Mouse (Mus musculus) right cerebral cortex, adult 18-20 months (tissue): Measurements from ENCODE around the gene Nrxn3.
A peak's percentile ranks its signal among the peaks of the same experiment; 100 is the strongest.

Experiments
- DNase-seq: peaks from one replicate; pipeline ENCODE4 v3.0.0; 2022; ENCODE audit warnings: mixed read lengths

Nrxn3 gene

DNA sequence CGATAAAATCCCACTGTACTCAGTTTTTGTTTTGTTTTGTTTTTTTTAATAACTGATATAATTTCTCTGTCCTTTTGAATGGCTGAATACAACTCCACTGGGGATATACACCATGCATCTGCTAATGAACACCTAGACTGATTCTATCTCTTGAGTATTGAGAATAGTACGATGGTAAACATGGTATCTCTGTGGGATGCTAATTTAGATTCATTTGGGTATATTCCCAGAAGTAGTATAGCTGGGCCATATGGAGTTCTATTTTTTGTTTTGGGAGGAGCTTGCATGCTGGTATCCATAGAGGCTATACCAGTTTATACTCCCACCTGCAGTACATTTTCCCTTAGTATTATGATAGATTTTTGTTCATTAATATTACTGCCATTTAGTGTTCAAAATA is 217.0 kb downstream of the Nrxn3 start:
- no peak for DNase-seq

DNA sequence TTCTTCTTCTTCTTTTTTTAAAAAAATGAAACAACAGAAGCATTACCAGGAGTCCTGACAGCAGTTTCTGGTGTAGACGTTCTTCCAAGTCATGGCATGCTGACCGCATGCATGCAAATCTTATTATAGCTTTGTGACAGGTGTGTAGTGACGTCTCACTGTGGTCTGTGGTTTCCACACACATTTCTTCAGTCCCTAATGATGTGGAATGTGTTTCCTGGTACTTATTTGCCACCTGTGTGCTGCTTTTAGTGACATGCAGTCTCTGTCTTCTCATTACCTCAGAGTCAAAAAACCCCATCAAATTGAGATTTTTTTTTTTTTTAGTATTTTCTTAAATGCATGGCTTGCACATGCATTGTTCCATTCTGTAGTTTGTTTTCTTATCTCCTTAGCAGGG is 222.3 kb downstream of the Nrxn3 start:
- no peak for DNase-seq

DNA sequence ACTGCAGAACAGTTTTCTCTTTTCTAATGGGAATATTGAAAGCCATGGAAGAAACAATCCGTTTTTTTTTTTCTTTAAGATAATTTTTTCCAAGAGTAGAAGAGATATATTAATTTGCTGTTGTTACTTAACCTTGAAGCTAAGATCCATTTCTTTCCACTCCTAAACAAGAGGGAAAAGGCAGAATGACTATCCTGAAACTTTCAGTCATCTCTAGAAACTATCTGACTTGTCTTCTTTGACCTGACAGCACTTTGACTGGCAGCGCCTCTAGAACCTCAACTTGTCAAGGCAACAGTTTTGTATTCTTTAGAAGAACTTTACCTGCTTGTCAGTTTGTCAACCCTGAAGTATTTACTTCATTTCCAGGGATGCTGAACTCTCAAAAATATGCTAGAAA is 227.2 kb downstream of the Nrxn3 start:
- DNase-seq, result no peak

DNA sequence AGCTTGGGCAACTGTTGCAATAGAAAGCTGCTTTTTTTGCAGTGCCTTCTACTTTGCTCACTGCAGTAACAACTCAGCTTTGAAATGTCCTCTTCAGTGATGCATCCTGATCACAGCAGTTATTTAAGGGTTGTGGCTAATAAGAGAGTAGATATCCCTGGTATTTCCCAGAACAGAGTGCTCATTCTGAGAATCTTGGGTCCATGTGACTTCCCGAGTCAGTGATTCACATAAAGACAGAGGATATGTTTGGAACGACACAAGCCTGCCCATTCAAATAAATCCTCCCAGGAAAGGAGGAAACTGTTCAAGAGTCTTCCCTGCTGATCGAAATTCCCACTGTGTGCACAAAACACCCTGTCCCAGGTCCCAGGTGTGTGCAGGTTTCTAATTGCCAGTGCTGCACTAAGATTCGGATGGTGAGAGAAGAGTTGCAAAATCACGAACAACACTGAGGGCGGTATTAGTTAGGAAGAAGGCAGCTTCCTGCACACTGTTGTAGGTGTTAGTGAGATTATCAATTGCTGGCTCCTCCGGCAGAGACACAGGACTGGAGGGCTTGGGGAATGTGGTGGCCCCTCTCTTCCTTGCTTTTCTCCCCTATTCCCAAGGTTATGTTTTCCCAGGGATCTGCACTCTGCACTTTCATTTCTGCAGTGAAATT is 230.4 kb downstream of the Nrxn3 start:
- DNase-seq, result peak; percentile 26

DNA sequence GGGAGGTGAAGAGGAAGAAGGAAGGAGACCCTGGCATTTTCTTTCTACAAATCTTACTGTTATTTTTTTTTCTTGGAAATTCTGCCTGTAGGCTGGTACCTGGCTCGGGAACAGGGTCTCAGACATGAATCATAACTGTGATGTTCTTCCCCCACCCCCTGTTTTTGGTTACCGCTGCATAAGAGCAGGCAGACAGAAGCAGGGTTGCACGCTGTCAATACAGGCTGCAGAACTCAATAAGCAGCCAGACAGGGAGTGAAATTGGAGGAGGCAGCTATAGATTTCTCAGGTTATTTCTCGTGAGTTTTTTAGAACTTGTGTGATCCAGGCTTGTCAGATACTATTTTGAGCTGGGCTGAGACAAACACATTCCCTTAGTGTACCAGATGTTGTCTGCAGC is 231.1 kb downstream of the Nrxn3 start:
- peak; percentile 46 for DNase-seq

DNA sequence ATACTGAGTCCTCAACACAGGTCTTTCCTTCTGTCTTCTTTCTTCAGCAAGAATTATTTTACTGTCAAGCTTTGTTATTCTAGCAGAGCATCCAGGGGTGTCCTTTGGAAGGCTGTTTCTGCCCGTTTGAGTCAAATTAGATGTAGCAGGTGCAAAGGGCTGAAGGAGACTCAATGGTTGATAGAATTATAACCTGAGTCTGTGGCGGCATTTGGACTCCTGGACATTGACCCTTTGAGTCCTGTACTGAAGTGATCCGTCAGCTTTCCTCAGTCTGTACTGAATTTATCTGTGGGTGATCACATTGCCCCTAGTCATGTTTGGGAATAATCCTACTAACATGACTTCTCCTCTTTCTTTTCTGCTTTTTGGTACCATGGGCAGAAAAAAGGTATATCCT is 234.8 kb downstream of the Nrxn3 start:
- no peak for DNase-seq

DNA sequence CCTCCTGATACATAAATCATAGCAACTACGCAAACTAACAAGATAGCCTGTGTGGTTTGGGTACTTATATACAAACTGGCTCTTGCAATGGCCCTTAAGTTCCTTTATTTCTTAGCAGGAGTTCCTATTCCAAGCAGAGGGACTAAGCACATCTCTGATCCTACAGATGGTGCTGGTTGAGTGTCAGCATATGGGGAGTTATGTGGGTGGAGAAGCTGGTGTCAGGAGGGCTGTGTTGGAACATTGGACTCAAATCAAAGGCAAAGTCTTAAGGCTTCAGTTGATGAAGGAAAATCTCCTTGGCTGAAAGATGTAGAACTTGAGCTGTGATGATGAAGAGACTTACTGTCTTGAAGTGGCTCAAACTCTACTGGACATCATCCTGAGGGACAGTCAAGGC is 238.1 kb downstream of the Nrxn3 start:
- peak; percentile 73 for DNase-seq

DNA sequence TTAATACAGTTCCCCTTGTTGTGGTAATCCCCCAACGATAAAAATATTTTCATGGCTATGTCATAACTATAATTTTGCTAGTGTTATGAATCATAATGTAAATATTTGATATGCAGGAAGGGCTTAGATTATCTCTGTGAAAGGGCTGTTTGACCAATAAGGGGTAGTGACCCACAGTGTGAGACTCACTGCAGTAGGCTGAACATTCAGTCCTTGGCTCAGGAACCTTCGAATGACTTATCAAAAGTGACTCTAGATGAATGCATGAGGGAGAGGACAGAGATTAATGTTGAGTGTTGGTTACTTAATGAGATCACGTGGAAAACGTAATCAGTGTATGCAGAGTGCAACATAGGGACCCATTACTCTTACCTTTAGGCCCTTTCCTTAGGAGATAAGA is 243.7 kb downstream of the Nrxn3 start:
- DNase-seq, result no peak

DNA sequence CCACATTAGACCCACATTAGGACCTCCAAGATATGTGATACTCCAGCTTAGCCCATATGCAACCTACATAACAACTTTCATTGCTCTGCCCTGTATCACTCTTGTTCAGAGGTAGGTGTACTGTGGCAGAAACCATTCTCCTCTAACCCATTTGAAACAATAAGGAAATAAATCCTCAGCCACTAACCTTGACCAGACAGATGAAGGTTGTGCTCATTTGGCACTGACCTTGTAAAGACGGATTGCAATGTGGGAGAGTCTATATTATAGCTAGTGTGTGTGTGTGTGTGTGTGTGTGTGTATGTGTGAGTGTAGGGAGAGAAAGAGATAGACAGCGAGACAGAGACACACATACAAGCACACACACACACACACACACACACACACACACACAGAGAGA is 253.9 kb downstream of the Nrxn3 start:
- no peak for DNase-seq

DNA sequence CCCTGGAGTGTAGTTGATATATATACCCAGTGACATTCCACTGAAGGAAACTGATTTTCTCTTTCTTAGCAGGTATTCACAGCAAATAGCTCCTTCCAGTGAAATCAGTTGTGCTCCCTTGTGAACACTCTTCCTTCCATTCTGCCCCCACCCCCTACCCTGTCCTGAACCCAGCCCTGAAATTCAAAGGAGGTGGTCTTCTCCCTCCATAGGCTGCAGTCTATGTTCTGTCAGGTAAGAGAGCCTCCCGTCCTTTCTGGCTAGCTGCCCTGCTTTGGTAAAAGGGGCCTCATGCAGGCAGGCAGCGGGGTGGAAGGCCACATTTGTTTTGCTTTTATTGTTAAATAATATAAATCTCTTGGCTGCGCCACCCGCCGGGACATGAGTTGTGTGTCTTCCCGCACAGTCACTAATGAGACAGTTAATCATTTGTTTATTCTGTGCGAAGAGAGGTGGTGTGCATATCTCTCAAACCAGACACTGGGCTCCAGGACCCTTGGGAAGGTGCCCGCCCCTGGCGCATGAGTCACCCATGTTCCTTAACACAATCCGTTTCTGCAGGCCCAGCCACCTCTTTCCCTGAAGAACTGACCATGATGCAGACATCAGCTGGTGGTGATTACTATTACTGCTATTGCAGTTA is 261.1 kb downstream of the Nrxn3 start:
- DNase-seq, result no peak

DNA sequence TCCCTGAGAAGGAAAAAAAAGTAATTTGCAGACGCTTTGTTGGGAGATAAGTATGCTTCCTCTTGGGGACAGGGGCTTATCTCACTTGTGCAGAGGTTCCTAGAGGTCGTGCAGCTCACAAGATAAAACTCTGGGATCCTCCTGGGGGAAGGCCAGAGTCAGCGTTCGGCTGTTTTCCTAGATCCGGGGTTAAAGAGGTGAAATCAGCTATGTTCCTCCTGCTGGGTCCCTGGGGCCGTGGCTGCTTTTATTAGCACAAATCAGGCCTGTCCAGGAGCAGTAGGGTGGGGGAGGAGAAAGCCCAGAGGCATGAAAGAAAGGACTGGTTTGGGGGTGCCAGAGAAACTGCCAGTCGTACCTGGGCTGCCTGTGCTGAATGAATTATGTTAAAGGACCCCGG is 261.7 kb downstream of the Nrxn3 start:
- no peak for DNase-seq

DNA sequence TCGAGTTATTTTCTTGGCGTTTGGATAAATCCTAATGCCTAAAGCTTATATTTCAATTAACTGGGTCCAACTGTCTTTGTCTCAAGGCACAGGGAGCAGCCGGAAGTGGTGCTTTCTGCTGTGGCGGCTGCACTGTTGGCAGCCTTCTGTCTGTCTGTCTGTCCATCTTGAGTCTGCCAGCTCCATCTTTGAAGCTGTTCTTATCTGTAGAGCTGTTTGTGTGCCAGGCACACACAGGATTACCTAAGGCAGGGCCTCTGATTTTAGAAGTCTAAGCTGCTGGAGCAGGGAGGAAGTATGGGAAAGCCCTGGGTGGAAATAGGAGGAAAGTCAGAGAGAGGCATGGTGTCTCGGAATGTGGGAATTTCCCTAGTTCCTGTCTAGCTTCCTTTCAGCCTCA is 262.1 kb downstream of the Nrxn3 start:
- no peak for DNase-seq

DNA sequence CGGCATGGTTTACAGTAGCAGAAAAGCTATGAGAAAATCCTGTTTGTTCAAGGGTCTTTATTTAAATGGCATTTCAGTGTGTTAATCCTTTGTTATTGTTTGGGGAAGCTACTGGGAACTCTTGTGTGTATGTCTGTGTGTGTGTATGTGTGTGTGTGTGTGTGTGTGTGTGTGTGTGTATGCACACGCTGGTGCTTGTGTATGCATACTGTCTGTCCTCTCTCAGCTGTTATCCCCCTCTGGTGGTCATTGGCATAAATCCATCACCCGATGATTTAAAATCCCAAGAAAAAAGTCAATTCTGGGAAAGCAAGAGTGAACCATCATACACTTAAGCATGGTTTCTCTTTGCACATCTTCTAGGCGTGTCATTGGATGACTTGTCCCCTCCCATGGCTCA is 264.4 kb downstream of the Nrxn3 start:
- DNase-seq, result no peak

DNA sequence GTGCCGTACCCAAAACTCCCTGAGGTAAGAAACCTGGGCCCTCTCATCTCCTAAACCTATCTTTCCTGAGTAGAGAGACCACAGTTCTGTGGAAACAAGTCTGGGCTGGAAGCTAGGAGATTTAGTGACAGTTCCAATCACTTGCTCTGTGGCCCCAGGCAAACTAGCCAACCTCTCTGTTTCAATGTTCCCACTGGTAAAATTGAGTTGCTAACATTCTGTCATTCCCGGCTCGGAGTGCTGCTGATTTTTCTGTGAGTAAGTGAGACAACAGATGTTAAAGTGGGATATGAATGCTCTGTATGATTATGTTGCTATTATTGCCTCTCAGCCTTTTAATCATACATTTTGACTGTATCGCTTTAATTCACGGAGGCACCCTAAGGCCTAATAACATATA is 268.1 kb downstream of the Nrxn3 start:
- no peak for DNase-seq

DNA sequence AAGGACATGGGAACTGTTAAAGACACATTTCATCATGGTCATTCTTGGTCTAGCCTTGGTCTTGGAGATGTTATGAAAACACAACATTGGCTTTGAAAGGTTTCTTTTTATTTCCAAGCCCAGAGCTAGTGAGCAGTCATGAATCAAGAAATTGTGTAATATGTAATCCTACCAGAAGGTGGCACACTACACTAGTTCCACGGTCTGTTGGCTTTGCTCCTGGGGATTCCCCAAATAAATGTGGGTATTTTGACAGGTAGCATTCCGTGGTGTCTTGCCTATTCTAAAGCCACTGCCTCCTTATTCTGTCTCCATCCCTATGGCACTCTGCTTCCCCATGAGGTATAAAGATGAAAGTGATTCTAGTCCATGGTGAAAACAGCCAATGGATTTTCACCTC is 269.5 kb downstream of the Nrxn3 start:
- no peak for DNase-seq

DNA sequence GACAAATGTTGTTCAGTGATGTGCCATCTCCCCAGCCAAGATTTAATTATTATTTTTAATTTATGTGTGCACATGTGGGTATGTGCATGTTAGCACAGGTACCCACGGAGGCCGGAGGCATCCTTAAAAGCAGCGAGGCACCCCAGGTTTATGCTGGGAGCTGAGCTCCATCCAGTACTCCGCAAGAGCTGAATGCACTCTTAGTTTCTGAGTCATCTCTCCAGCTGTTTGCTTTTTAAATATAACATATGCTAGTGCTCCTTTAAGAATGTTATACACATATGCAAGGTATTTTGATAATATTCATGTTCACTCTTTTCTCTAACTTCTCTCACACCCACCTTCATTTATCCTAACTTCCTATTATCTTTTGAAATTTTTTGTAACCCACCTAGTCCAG is 271.1 kb downstream of the Nrxn3 start:
- DNase-seq, result peak; percentile 21

DNA sequence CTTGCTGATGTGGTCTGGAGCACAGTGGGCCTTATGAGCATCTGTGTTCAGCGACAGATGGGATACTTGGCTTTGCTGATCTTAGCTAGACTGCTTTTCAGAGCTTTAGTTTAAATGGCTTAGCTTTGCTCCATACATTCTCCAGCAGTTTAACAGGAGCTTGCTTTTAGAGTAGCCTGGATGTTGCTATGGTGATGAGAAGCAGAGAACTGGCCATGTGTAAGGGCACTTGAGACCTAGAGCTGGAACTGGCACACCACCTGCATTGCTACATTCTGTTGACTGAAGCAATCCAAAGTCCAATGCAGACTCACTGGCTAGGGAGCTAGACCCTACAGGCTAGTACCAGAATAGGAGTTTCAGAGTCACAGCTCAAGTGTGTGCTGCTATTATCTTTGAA is 293.8 kb downstream of the Nrxn3 start:
- no peak for DNase-seq

DNA sequence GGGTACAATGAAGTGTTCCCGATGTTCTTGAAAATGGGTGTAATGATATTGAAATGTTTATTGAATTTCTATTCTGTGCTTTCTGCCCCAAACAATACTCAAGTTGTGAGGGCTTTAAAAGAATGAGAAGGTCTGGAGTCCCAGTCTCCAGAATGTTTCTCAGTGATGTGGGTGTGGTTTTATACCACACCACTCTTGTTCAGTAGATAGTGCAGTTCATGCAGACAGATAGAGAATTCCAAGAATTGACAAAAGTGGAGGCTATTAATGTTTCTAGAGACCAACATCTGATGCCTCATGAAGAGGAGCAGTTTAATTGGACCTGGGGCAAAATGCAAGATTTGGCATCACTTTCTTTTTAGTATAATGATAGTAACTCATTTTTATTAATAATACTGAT is 302.5 kb downstream of the Nrxn3 start:
- DNase-seq, result no peak

DNA sequence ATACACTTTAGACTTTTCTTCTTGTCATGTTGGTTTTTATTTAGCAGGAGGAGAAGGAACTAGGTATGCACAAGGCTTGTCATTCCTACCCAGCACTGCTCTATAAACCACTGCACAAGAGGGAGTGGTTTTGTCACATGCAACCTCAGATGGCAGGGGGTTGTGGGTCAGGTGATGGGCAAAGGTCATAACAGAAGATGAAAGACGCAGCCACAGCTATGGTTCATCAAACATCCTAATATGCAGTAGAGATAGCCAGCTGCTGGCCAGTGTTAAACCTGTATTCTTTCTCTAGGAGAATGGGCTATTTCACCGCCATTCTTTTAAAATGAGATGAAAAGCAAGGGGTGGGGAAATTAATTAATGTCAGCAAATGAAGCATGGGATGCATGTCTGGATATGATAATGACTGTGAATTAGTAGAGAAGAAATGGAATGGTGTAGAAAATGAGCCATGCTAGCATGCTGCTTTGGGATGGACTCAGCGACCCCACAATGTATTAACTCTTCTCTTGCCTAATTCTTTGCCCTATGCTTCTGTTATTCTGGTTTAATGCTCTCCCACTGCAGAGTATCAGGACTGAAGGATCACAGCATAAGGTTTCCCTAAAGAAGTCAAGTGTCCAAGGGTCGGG is 313.4 kb downstream of the Nrxn3 start:
- no peak for DNase-seq

DNA sequence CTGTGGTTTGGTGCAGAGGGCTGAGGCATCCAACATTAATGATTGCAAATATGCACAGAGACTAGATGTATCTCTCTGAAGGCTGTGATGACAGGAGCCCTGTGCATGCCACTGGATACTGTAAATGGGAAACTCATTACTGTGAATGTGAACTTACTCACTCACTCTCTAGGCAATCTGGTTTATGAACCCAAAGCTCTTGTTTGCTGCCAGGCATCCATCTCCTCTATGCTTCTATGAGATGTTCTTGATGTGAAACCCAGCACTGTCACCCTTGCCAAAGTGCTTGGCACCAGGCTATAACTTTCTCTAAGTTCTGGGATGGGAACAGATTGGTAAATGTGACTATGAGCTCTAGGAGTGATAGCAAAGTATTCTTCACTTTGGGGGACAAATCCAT is 317.5 kb downstream of the Nrxn3 start:
- DNase-seq, result no peak

DNA sequence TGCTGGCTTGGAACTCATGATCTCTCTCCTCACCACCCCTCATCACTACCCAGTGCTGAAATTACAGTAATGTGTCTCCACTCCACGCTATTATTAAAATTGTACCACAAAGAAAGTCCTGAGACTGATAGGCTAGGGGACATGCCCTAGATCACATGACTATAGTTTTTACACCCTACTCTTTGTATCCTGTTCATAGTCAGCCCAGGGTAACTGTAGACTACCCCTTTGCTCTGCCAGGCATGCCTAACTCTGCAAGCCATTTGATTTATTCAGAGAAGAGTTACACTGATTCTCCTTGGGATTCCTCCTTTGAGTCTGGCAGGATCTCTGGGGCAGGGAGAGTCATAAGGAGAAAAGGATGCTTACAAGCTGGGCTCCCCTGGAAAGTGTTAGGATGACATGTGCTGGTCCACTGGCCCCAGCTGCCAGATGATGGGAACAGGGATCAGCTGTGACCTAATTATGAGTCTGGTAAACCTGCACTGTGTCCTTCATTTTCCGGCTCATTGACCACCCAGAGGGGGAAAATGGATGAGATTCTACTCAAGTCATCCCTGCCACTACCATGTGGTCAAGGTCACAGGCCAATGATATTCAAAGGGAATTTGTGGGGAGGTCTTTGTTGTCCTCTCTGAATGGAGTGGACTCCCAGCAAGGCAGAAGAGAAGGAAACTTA is 318.9 kb downstream of the Nrxn3 start:
- DNase-seq, result no peak

DNA sequence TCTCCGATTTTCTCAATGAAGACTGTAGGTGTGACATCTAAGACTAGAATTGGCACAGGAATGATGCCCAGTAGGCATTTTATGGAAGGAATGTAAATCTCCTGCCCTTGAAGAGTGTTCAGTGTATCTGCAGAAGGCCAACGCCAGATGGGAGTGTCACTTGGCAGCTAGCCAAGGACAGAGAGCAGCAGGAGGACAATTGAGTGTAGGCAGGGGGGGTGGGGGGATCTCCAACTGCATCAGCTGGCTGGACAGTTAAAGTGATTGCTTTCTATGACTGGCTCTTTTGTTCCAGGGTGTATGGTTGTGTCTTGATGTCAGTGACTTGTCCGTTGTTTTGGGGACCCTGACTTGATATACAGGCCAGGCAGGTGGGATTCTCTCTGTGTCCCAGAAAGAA is 326.6 kb downstream of the Nrxn3 start:
- no peak for DNase-seq

DNA sequence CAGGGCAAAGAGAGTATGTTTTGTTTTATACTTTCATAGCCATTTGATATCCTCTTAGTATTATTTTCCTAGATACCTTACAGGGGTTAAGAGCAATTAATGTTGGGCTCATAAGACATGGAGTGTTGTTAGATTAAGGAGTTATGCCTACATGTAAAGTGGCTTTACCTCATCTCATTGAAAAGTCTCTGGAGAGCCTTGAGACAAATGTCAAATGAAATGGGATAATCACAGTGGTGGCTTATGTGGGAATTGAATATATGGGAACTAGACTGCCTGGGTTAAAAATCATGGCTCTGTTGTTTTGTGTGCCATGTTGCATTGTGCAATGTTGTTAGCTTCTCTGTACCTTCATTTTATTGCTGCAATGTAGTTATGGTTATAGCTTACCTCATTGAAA is 327.0 kb downstream of the Nrxn3 start:
- no peak for DNase-seq

DNA sequence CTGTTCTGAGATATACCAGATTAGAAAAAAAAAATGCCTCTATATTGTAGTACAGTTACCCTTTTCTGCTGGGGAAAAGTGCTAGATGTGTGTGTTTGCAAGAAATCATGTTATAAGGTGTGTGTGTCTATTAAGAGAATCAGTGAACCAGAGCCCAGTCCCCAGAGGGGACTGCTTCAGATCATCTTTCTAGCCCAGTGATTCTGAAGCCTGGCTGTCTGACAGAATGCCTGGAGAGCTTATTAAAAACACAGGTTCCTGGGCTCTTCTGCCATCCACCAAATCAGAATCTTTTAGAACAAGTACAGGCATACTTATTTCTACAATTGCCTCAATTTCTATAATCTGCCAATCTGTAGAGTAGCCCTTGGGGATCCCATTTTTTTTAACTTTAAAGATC is 349.8 kb downstream of the Nrxn3 start:
- DNase-seq, result no peak
